Mouse (Mus musculus) megakaryocyte-erythroid progenitor cell, adult 5-6 weeks (primary cell): ENCODE results near the gene Nfix. TPM values are rescaled to one million over a fixed set of nuclear protein-coding genes. Genes with fewer than 3 reads are reported as not detected.

Source experiments
- ATAC-seq: replicated peaks from 2 replicates; pipeline ENCODE4 v1.8.0; 2016; ENCODE audit warnings: mild to moderate bottlenecking, inconsistent platforms; ENCODE audit not compliant: severe bottlenecking, poor library complexity, low FRiP score, low TSS enrichment
- total RNA-seq, 2 experiments: library from RNA; stranded (forward) in 1 of 2; stranded (reverse) in 1 of 2; fragments of 200-1000, 215-1000 nt in 1 of 2; fragments of >200 nt in 1 of 2; fragmentation: Nextera tagmentation in 1 of 2; gene quantifications; 2 replicates each; pipeline ENCODE4 v1.2.3; 2014 to 2017

Nfix gene
- total RNA-seq (2014; fragmentation: Nextera tagmentation): 73.4 and 79.7 TPM in 2 replicates
- 13.3 and 26.0 TPM in 2 replicates for total RNA-seq (2017)

- ATAC-seq: peak; percentile 35; the same call in 1 of the 2 replicates
Observed at GRCm38 (mm10) chr8:84799999-84800831, at the start of gene Nfix. TSS of gene Nfix (minus strand) at chr8:84800344.

- peak; percentile 19 for ATAC-seq
Observed at GRCm38 (mm10) chr8:84847684-84848435, 47.7 kb upstream of the Nfix start.

GRCm38 (mm10) chr8:84846722-84847572 is 46.8 kb upstream of the Nfix start, which contains the start of gene Calr:
TSS of gene Calr (minus strand) at chr8:84846934.
- ATAC-seq: peak; percentile 94

- no peak for ATAC-seq
Observed at GRCm38 (mm10) chr8:84846094-84846721, 46.1 kb upstream of the Nfix start.

GRCm38 (mm10) chr8:84845355-84846093 is 45.4 kb upstream of the Nfix start:
- ATAC-seq: no peak

GRCm38 (mm10) chr8:84844397-84845070 is 44.4 kb upstream of the Nfix start:
- no peak for ATAC-seq

GRCm38 (mm10) chr8:84841514-84841913 is 41.4 kb upstream of the Nfix start:
- ATAC-seq: no peak

- peak; percentile 84 for ATAC-seq
Observed at GRCm38 (mm10) chr8:84840248-84840999, 40.3 kb upstream of the Nfix start, which contains the start of gene Rad23a. TSS of gene Rad23a (minus strand) at chr8:84840665.

GRCm38 (mm10) chr8:84839875-84840247 is 39.7 kb upstream of the Nfix start:
- ATAC-seq: no peak

- ATAC-seq: no peak
Observed at GRCm38 (mm10) chr8:84839411-84839810, 39.3 kb upstream of the Nfix start.

GRCm38 (mm10) chr8:84838513-84838912 is 38.4 kb upstream of the Nfix start:
- peak; percentile 64 for ATAC-seq

- ATAC-seq: no peak
Observed at GRCm38 (mm10) chr8:84837912-84838470, 37.8 kb upstream of the Nfix start.

GRCm38 (mm10) chr8:84837149-84837911 is 37.2 kb upstream of the Nfix start:
- ATAC-seq: no peak

GRCm38 (mm10) chr8:84834866-84835855 is 35.0 kb upstream of the Nfix start:
- ATAC-seq: no peak
